Mouse (Mus musculus): ENCODE data around the gene Xpa. TPM values are rescaled to one million over a fixed set of nuclear protein-coding genes. Genes with fewer than 3 reads are reported as not detected.

Xpa gene
- polyA plus RNA-seq, 1 experiment, result 42.2 TPM

DNA sequence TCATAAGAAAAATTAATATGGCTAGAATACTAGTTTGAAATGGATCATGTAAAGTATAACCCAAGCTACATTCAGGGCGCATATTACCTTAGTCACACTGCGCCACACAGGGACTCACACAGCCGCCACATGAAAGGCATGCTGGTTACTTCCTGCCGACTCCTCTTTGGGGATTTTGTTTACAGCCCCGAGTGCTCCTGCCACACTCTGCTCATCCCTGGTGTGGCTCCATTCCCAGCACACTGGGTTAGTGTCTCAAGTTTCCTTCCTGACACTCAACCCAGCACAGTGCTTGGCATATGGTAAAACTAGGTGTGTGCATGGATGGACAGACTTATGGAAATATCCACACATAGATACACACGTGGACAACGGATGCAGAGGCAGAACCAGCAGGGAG lies 13.9 kb downstream of the Xpa start:
- no peaks in the 10 kb centered on the region for H3K27me3 ChIP-seq (ENCODE audit: control insufficient read depth, insufficient read depth, low read length)
- H3K4me1 ChIP-seq (ENCODE audit: control insufficient read depth, insufficient read depth, insufficient read length, low read length), result no peaks in the 10 kb centered on the region
- H3K27ac ChIP-seq (ENCODE audit: insufficient read depth, low read depth, low read length), result no peak overlapping the region
- peaks cover 61% of the 10 kb centered on the region for H3K36me3 ChIP-seq (ENCODE audit: control insufficient read depth, insufficient read depth, low read length)
- no peak for TF ChIP-seq CTCF (IDR thresholded peaks at IDR 0.05; ENCODE audit: extremely low read depth, insufficient read length, insufficient replicate concordance, low read depth, low read length)
- TF ChIP-seq POLR2A (IDR thresholded peaks at IDR 0.05; ENCODE audit: low read depth, low read length), result no peak
- 89% methylated on average over 7 of the region's 7 CpGs for WGBS
- no peak overlapping the region for H3K4me3 ChIP-seq (ENCODE audit: low read depth, low read length)

DNA sequence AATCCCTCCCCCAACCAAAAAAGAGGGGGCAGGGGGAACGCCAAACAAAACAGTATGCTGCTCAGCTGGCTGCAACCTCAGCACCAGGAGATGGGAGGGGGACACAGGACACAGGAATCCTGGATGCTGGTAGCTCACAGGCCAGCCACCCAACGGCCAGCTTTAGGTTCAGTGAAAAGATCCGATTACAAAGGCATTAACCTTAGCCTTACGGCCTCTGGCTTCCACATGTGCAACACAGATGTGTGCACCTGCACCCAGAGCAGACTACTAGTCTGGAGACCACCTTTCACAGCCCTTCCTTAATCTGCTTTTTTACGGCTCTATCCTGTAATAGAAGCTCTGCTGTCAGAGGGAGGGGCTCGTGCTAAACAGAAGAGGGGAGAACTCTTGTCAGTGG lies 14.9 kb downstream of the Xpa start:
- 85% methylated on average over 6 of the region's 6 CpGs for WGBS
- no peak overlapping the region for H3K4me3 ChIP-seq (ENCODE audit: low read depth, low read length)
- H3K4me1 ChIP-seq (ENCODE audit: control insufficient read depth, insufficient read depth, insufficient read length, low read length), result no peaks in the 10 kb centered on the region
- H3K27ac ChIP-seq (ENCODE audit: insufficient read depth, low read depth, low read length), result no peak overlapping the region
- H3K36me3 ChIP-seq (ENCODE audit: control insufficient read depth, insufficient read depth, low read length), result peaks cover 68% of the 10 kb centered on the region
- TF ChIP-seq CTCF (IDR thresholded peaks at IDR 0.05; ENCODE audit: extremely low read depth, insufficient read length, insufficient replicate concordance, low read depth, low read length) (no peak), POLR2A (IDR thresholded peaks at IDR 0.05; ENCODE audit: low read depth, low read length) (no peak)
- no peaks in the 10 kb centered on the region for H3K27me3 ChIP-seq (ENCODE audit: control insufficient read depth, insufficient read depth, low read length)

DNA sequence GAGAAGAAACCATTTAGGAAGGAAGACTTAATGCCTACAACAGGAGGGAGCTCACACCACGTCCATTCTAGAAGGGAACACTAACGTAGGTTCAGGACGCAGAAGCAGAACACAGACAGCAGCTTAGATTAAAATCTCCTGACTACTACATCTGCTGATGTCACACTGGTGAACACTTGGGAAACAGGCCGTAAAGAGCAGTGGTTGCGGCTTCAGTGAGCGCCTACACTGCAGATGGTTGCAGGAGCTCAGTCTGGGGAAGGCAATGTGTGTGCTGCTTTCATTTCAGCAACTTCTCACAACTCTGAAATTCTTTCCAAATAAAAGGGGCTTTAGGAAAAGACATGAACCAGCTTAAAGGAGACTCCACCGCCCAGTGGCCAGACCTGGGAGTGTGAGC lies 18.6 kb downstream of the Xpa start:
- Histone ChIP-seq H3K27ac (ENCODE audit: insufficient read depth, low read depth, low read length) (no peak overlapping the region), H3K27me3 (ENCODE audit: control insufficient read depth, insufficient read depth, low read length) (no peaks in the 10 kb centered on the region), H3K4me1 (ENCODE audit: control insufficient read depth, insufficient read depth, insufficient read length, low read length) (no peaks in the 10 kb centered on the region), H3K36me3 (ENCODE audit: control insufficient read depth, insufficient read depth, low read length) (peaks cover 68% of the 10 kb centered on the region), H3K4me3 (ENCODE audit: low read depth, low read length) (no peak overlapping the region)
- TF ChIP-seq POLR2A (IDR thresholded peaks at IDR 0.05; ENCODE audit: low read depth, low read length), result no peak
- no peak for TF ChIP-seq CTCF (IDR thresholded peaks at IDR 0.05; ENCODE audit: extremely low read depth, insufficient read length, insufficient replicate concordance, low read depth, low read length)
- WGBS, result 93% methylated on average over 7 of the region's 7 CpGs

DNA sequence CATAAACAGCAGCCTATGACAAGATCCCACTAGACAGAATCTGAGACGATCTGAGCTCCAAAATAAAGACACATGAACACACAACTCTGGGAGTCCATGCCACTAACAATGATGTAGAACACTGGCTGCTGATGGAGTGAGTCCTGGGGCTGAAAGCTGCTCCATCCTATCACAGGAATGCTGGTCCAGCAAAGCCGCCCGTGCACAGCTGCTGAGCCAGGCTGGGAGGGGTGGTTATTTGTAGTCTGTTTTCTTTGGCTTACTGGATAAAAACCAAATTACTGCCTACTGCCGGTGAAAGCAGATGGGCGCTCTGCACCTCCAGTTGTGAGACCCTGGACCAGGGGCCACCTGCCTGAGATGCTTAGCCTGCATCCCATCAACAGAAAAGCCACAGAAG lies 19.1 kb downstream of the Xpa start:
- WGBS, result 78% methylated on average over 5 of the region's 5 CpGs
- peaks cover 67% of the 10 kb centered on the region for H3K36me3 ChIP-seq (ENCODE audit: control insufficient read depth, insufficient read depth, low read length)
- no peaks in the 10 kb centered on the region for H3K4me1 ChIP-seq (ENCODE audit: control insufficient read depth, insufficient read depth, insufficient read length, low read length)
- no peak overlapping the region for H3K27ac ChIP-seq (ENCODE audit: insufficient read depth, low read depth, low read length)
- TF ChIP-seq POLR2A (IDR thresholded peaks at IDR 0.05; ENCODE audit: low read depth, low read length), result no peak
- TF ChIP-seq CTCF (IDR thresholded peaks at IDR 0.05; ENCODE audit: extremely low read depth, insufficient read length, insufficient replicate concordance, low read depth, low read length), result no peak
- no peak overlapping the region for H3K4me3 ChIP-seq (ENCODE audit: low read depth, low read length)
- no peaks in the 10 kb centered on the region for H3K27me3 ChIP-seq (ENCODE audit: control insufficient read depth, insufficient read depth, low read length)

DNA sequence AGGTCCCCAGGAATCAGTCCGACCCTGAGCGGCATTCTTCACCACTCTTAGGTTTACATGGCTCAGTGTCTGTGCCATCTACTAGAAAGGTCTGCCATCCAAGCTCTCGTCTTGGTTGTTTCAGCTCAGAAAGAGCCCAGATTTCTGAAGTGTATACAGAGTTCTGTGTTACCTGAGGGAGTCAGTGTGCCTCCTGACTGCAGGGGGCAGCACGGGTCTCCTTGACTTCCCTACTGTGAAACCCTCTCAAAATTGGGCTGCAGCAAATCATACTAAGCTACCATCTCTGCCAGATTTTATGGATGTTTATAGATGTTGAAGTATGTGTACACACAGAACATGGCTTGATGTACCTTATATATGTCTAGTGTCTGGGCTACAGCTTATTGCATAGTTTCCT lies 19.8 kb downstream of the Xpa start:
- Histone ChIP-seq H3K4me3 (ENCODE audit: low read depth, low read length) (no peak overlapping the region), H3K27ac (ENCODE audit: insufficient read depth, low read depth, low read length) (no peak overlapping the region), H3K4me1 (ENCODE audit: control insufficient read depth, insufficient read depth, insufficient read length, low read length) (no peaks in the 10 kb centered on the region), H3K27me3 (ENCODE audit: control insufficient read depth, insufficient read depth, low read length) (no peaks in the 10 kb centered on the region), H3K36me3 (ENCODE audit: control insufficient read depth, insufficient read depth, low read length) (peaks cover 64% of the 10 kb centered on the region)
- WGBS, result 75% methylated on average over 4 of the region's 4 CpGs
- TF ChIP-seq CTCF (IDR thresholded peaks at IDR 0.05; ENCODE audit: extremely low read depth, insufficient read length, insufficient replicate concordance, low read depth, low read length), result no peak
- no peak for TF ChIP-seq POLR2A (IDR thresholded peaks at IDR 0.05; ENCODE audit: low read depth, low read length)

DNA sequence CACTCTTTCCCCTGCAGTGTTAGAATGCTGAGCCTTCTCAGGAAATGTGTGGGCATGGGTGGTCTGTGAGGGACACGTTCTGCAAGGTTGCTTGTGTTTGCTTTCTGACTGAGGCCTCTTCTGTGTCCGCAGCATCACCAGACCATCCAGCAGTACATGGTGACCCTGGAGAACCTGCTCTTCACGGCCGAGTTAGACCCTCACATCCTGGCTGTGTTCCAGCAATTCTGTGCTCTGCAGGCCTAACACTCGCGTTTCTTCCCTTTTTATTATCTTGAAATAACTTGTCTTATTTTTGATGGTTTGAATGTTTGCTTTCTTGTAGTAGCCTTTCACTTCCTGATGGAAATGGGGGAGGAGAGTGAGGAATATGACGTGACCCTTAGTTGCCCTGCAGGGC lies 24.4 kb downstream of the Xpa start:
- TF ChIP-seq POLR2A (IDR thresholded peaks at IDR 0.05; ENCODE audit: low read depth, low read length) (no peak), CTCF (IDR thresholded peaks at IDR 0.05; ENCODE audit: extremely low read depth, insufficient read length, insufficient replicate concordance, low read depth, low read length) (no peak)
- Histone ChIP-seq H3K27ac (ENCODE audit: insufficient read depth, low read depth, low read length) (no peak overlapping the region), H3K27me3 (ENCODE audit: control insufficient read depth, insufficient read depth, low read length) (no peaks in the 10 kb centered on the region), H3K4me3 (ENCODE audit: low read depth, low read length) (no peak overlapping the region), H3K36me3 (ENCODE audit: control insufficient read depth, insufficient read depth, low read length) (peaks cover 69% of the 10 kb centered on the region), H3K4me1 (ENCODE audit: control insufficient read depth, insufficient read depth, insufficient read length, low read length) (no peaks in the 10 kb centered on the region)
- 58% methylated on average over 7 of the region's 7 CpGs for WGBS

DNA sequence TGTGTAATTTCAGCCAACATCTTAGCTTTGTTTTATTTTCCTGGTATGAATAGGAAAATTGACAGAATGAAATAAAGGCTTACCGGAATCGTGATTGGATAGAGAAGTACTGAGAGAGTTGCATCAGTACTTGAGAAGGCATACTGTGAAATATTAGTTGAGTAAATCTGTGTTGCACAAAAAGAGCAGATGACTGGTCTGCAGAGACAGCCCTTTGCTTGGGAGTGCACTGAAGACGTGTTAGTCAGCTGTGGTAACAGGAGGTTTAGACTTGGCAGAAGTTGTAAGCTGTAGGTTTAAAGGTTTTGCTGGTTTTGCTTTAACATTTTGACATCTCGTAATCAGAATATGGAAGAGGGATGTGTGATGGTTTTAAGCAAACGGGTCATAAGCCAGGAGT lies 30.3 kb downstream of the Xpa start:
- Histone ChIP-seq H3K36me3 (ENCODE audit: control insufficient read depth, insufficient read depth, low read length) (peaks cover 56% of the 10 kb centered on the region), H3K27me3 (ENCODE audit: control insufficient read depth, insufficient read depth, low read length) (no peaks in the 10 kb centered on the region), H3K4me3 (ENCODE audit: low read depth, low read length) (no peak overlapping the region), H3K27ac (ENCODE audit: insufficient read depth, low read depth, low read length) (no peak overlapping the region), H3K4me1 (ENCODE audit: control insufficient read depth, insufficient read depth, insufficient read length, low read length) (peaks cover 4% of the 10 kb centered on the region; the same call in 1 of the 2 replicates)
- WGBS, result 96% methylated on average over 5 of the region's 5 CpGs
- TF ChIP-seq CTCF (IDR thresholded peaks at IDR 0.05; ENCODE audit: extremely low read depth, insufficient read length, insufficient replicate concordance, low read depth, low read length), result no peak
- no peak for TF ChIP-seq POLR2A (IDR thresholded peaks at IDR 0.05; ENCODE audit: low read depth, low read length)

DNA sequence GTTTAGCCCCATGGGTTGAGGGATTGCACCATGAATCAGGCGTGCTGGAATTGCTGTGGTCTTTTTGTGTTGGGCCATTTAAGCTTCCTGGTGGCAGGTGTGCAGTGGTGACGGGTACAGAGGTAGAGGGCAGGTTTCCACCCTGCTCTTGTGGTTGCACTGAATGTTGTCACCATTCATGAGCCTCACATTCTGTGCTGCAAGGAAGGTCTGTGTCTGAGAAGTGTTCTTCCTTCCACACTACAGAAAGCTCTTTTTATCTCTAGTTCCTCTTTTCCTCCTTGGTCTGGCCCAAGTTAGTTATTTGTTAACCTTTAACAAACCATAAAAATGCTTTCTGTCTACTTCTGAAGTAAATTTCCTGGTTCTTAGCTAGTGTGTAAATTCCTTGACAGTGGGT lies 32.1 kb downstream of the Xpa start:
- no peaks in the 10 kb centered on the region for H3K27me3 ChIP-seq (ENCODE audit: control insufficient read depth, insufficient read depth, low read length)
- TF ChIP-seq CTCF (IDR thresholded peaks at IDR 0.05; ENCODE audit: extremely low read depth, insufficient read length, insufficient replicate concordance, low read depth, low read length) (no peak), POLR2A (IDR thresholded peaks at IDR 0.05; ENCODE audit: low read depth, low read length) (no peak)
- 30% methylated on average over 2 of the region's 2 CpGs for WGBS
- H3K36me3 ChIP-seq (ENCODE audit: control insufficient read depth, insufficient read depth, low read length), result peaks cover 48% of the 10 kb centered on the region
- no peak overlapping the region for H3K4me3 ChIP-seq (ENCODE audit: low read depth, low read length)
- peaks cover 4% of the 10 kb centered on the region; the same call in 1 of the 2 replicates for H3K4me1 ChIP-seq (ENCODE audit: control insufficient read depth, insufficient read depth, insufficient read length, low read length)
- H3K27ac ChIP-seq (ENCODE audit: insufficient read depth, low read depth, low read length), result 0 out of 2 replicates have a peak overlapping the region, but pooled peaks have one; percentile 7
